Mouse (Mus musculus) forebrain, embryonic 10.5 days (tissue): ENCODE measurements around the gene Zfp598. TPM values are rescaled to one million over a fixed set of nuclear protein-coding genes. Genes with fewer than 3 reads are reported as not detected.

Experiments
- polyA plus RNA-seq: library from polyadenylated mRNA; unstranded; fragments of >200 nt; fragmentation: Nextera tagmentation; extraction: Ambion mirVana; gene quantifications from 2 replicates; pipeline ENCODE4 v1.2.1, GENCODE M21; 2016

Zfp598 gene
- polyA plus RNA-seq, 1 experiment from 2014 or later = 27.5 TPM

Other genes starting within 250 kb of the Zfp598 start
- 84.1 and 89.4 TPM in 2 replicates for gene Eci1, start 243.0 kb upstream of the Zfp598 start, polyA plus RNA-seq
- gene Dnase1l2, start 226.6 kb upstream of the Zfp598 start, polyA plus RNA-seq = 2.3 TPM in 2 replicates
- 32.7 and 35.2 TPM in 2 replicates for gene E4f1, start 199.4 kb upstream of the Zfp598 start, polyA plus RNA-seq
- gene Pgp, start 199.3 kb upstream of the Zfp598 start, polyA plus RNA-seq = 79.7 and 85.3 TPM in 2 replicates
- gene Bricd5, start 195.8 kb upstream of the Zfp598 start, polyA plus RNA-seq = 0.23 and 0.25 TPM in 2 replicates
- 36.8 and 40.0 TPM in 2 replicates for gene Mlst8, start 190.6 kb upstream of the Zfp598 start, polyA plus RNA-seq
- gene Caskin1, start 181.1 kb upstream of the Zfp598 start, polyA plus RNA-seq = 3.8 and 4.3 TPM in 2 replicates
- gene Traf7, start 141.7 kb upstream of the Zfp598 start, polyA plus RNA-seq = 128 and 132 TPM in 2 replicates
- 1.9 and 3.5 TPM in 2 replicates for gene Rab26, start 135.5 kb upstream of the Zfp598 start, polyA plus RNA-seq
- gene Pkd1, start 119.9 kb upstream of the Zfp598 start, polyA plus RNA-seq = 12.9 and 16.3 TPM in 2 replicates
- gene Tsc2, start 37.1 kb upstream of the Zfp598 start, polyA plus RNA-seq = 75.3 and 75.4 TPM in 2 replicates
- 26.9 and 29.5 TPM in 2 replicates for gene Nthl1, start 37.0 kb upstream of the Zfp598 start, polyA plus RNA-seq
- 25.9 and 27.1 TPM in 2 replicates for gene Slc9a3r2, start 19.4 kb upstream of the Zfp598 start, polyA plus RNA-seq
- not detected in 2 replicates for gene Npw, start 11.2 kb upstream of the Zfp598 start, polyA plus RNA-seq
- 9.7 and 11.0 TPM in 2 replicates for gene Syngr3, start 20.3 kb downstream of the Zfp598 start, polyA plus RNA-seq
- gene Gfer, start 26.5 kb downstream of the Zfp598 start, polyA plus RNA-seq = 57.7 and 60.3 TPM in 2 replicates
- 0.79 and 1.0 TPM in 2 replicates for gene Noxo1, start 26.5 kb downstream of the Zfp598 start, polyA plus RNA-seq
- 162 and 167 TPM in 2 replicates for gene Tbl3, start 38.0 kb downstream of the Zfp598 start, polyA plus RNA-seq
- gene Rnf151, start 48.4 kb downstream of the Zfp598 start, polyA plus RNA-seq = 0.43 and 0.69 TPM in 2 replicates
- gene Rps2, start 48.4 kb downstream of the Zfp598 start, polyA plus RNA-seq = 1,888 and 1,960 TPM in 2 replicates
- 190 and 194 TPM in 2 replicates for gene Ndufb10, start 54.8 kb downstream of the Zfp598 start, polyA plus RNA-seq
- not detected in 2 replicates for gene Rpl3l, start 58.1 kb downstream of the Zfp598 start, polyA plus RNA-seq
- 22.2 and 22.8 TPM in 2 replicates for gene Msrb1, start 67.0 kb downstream of the Zfp598 start, polyA plus RNA-seq
- gene Hs3st6, start 83.3 kb downstream of the Zfp598 start, polyA plus RNA-seq = 0.50 and 0.68 TPM in 2 replicates
- 0.09 TPM in 1 of 2 replicates, not detected in the other for gene Meiob, start 134.6 kb downstream of the Zfp598 start, polyA plus RNA-seq
- gene Hagh, start 170.5 kb downstream of the Zfp598 start, polyA plus RNA-seq = 24.5 and 26.4 TPM in 2 replicates
- 16.6 and 19.0 TPM in 2 replicates for gene Fahd1, start 180.7 kb downstream of the Zfp598 start, polyA plus RNA-seq
- gene Igfals, start 196.3 kb downstream of the Zfp598 start, polyA plus RNA-seq = 0.17 and 0.36 TPM in 2 replicates
- 81.3 and 82.5 TPM in 2 replicates for gene Nubp2, start 216.7 kb downstream of the Zfp598 start, polyA plus RNA-seq
- 42.8 and 45.3 TPM in 2 replicates for gene Spsb3, start 217.0 kb downstream of the Zfp598 start, polyA plus RNA-seq
- gene Eme2, start 225.4 kb downstream of the Zfp598 start, polyA plus RNA-seq = 30.3 and 30.4 TPM in 2 replicates
- 100 and 103 TPM in 2 replicates for gene Mrps34, start 225.4 kb downstream of the Zfp598 start, polyA plus RNA-seq
- 50.1 and 51.8 TPM in 2 replicates for gene Nme3, start 226.8 kb downstream of the Zfp598 start, polyA plus RNA-seq